Mouse (Mus musculus) T-helper 17 cell (primary cell): ENCODE results near the gene Fut9.

Experiments
- in situ Hi-C, 2 experiments: fragments of 300-600 bp; cut with MboI, MseI; formaldehyde crosslinking; loops; 1 replicate in 1 of 2; 2 replicates in 1 of 2; pipeline ENCODE4 v1.15.1; 2025; ENCODE audit warnings: high pct_unique_total_duplicates in 2 of 2

The Fut9 gene

DNA sequence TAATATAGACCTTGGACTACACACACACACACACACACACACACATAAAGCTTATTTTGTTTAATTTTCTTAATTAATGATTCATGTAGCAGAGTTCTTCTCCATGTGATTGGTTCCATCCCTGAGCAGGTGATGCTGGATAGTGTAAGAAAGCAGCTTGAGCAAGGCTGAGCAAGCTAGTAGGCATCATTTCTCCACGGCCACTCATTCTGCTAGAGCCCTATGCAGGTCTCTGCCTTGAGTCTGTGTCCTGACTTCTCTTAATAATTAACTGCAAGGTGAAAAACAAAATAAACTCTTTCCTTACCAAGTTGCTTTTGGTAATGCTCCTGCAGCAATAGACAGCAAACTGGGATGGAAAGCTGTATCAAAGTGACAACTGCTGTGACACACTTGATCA lies 152.5 kb downstream of the Fut9 start:
- in situ Hi-C loops, result no loop called here

DNA sequence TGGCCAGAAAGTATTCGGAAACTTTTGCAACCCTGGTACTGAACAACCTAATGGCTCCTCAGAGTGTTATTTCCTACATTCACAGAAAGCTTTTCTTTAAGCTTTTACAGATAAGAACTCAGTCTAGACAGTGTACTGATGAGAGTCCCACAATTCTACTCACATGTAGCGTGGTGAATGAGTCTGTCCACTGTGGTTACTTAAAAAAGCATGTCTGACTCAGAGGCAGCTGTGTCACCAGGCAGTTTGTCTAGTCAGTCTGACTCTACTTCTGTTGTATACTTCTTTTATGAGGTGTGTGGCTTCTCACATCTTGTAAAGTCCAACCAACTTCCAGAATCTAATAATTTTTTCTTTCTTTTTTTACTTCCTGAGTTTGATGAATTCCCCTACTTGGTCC lies 154.5 kb downstream of the Fut9 start:
- in situ Hi-C loops, result no loop called here

DNA sequence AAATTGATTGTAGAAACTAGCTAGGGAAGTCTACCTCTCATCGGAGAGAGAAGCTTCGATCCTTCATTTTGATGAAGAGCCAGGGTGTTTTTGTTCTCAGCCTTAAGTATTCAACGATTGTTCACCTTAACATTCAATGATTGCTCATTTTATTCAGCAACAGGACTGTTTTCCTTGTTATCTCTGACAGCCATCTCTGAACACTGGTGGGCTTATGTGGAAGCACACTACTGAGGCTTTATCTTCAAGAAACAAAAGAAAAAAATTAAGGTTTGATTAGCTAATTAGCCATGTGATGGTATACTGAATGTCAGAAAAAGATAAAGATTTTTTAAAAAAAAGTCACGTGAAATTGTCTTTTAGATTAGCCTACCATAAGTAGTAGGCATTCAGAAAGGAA lies 158.1 kb downstream of the Fut9 start:
- in situ Hi-C loops, result no loop called here

DNA sequence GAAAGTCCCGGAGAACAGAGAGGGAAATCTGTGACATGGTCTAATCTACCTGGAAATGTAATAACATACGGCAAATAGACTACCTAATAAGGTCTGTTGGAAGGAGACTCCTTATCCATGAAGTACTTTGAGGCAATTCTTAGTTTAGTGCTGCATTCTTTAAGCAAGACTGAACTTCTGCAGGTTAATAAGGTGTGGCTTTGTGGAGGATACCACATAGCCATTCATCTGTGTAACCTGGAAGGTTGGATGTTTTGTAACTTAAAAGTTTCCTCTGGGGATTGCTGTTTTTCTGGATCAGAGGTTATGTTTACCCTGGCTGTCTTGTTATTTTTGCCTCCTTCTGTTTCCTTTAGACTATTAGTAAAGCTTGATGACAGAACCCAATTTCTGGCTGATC lies 166.8 kb downstream of the Fut9 start:
- in situ Hi-C loops, result no loop called here

DNA sequence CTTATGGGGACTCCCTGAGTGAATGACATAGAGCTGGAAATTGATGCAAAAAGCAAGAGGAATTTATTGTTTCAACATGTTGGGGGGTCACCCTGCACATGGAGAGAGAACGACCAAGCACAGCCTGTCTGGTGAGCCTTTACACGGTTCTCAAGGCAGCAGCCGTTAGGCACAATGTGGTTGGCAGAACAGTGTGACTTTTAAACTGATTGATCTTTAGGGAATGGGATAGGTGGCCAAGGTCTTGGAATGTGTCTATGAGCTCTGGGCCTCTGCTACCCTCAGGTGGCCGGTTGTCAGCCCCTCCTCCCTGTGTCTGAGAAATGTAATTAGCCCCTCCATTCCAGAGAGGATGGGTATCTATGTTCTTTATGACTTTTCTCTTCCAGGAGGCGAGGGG lies 171.9 kb downstream of the Fut9 start:
- in situ Hi-C loops, result no loop called here

DNA sequence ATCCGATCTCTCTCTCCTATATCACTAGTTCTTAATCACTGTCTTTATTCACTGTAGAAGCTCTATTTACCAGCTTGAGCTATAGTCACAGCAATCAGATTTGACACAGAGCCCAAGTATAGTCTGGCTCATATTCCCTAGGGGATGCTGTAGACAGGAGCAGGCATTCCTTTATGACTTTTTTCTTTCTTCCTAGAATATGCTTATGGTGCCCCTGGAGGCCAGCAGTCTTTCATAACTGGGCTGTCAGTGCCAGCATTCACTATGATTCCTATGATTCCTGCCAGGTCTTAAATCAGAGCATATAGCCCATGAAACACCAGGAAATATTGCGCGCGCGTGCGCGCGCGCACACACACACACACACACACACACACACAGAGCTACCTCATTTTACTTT lies 172.6 kb downstream of the Fut9 start:
- in situ Hi-C loops, result no loop called here

DNA sequence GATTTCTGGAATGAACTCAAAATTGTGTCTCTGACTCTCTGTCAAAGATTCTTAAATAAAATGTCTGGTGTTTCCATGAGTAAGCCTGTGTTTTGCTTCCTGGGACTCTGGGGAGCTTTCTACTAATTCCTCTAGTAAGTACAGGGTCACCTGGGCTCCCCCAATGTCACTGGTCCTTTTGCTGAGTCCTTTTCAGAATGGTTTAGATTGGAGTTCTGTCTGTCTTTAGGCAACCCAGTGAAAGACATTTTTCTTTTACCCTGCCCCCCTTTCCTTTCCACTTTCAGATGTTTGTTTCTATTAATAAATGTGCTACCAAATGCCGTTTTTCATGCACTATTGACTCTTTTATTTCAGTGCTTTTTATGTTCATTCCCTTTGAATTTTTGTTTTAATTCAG lies 173.0 kb downstream of the Fut9 start:
- in situ Hi-C loops, result no loop called here

DNA sequence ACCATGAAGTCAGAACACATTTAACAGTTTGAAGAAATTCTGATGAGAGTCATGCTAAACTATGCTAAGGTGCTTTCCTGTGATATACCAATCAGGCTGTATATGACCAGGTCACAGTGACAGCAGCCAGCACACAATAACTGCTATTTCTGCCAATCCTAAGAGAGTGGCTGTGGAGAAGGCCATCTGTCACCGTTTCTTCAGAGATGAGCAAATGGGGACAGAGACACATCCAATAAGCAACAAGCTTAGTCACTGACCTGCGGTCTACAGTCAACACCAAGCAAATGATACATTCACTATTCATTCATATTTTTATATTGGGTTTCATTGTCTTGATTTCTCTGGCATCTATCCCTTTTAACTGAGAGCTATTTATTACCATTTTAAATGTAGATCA lies 176.9 kb downstream of the Fut9 start:
- in situ Hi-C loops, result no loop called here

DNA sequence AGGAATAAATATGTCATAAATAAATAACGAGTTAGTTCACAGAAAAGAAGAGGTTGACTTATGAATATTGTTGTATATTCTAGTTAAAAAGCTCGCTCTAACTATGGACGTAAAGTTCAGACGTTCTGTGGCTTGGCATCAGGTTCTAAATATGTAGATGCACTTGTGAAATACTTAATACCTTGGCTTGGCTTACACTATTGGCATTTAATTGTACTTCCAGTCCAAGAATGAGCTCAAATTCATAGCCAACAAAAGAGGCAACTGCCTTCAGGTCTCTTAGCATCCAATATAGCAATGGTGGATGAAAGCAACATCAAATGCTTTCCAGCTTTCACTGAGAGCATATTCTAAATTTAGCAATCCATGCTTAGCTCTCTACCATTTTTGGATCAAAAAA lies 182.7 kb downstream of the Fut9 start:
- in situ Hi-C loops, result loop anchor here in 1 of 2 experiments (10.0 kb wide), 1 partner anchor 592 kb away; no protein-coding TSS in a partner anchor

DNA sequence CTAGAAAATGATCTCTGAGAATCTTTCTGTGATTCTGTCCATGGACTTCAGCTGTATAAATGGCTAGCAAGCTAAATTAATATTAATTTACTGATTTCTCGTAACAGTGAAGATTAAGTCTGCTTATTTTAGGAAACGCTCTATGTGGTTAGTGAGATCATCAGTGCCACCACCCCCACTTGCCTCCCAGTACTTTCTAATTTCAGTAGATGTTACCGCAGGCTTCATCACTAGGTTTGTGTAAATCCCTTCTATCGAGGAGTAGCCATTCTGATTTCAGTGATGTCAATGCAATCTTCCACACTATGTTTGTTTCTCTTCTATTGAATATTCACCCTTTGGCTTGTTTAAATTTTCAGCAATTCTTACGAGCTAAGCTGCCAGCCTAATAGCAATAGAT lies 186.6 kb downstream of the Fut9 start:
- in situ Hi-C loops, result loop anchor here in 1 of 2 experiments (10.0 kb wide), 1 partner anchor 589 kb away; no protein-coding TSS in a partner anchor

DNA sequence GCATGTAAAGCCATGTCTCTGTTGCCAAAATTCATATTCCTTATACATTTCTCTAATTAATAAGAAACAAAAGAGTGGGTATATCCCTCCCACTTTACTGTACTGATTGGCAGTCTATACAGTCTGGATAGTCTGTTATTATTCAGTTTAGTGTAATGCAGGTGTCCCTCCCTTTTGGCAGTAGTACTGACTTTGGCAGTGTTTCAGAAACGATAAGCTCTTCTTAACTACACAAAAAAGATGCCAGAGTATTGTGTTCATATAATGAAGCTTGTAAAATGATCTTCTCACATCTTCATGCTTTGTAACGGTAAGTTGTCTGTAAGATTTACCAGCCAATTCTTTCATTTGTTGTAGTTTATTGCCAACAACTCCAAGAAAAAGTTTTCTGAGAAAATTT lies 189.6 kb downstream of the Fut9 start:
- in situ Hi-C loops, result loop anchor here in 1 of 2 experiments (10.0 kb wide), 1 partner anchor 586 kb away; no protein-coding TSS in a partner anchor

DNA sequence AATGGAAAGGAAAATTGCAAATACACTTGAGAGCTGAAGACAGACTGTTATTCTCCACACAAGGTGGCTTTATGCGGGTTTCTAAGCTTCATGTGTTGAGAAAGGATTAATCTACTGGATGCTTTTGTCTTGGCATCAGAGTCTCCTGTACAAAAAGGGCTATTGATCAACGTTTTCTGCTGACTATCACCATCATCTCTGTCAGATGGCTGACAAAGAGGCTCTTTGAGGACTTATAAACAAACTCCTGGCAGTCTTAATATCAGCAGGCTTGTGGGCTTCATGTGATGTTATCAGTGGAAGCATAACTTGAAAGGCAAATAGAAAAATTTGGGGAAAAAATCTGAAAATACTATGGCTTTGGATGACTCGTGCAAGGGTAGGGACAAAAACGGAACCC lies 206.8 kb downstream of the Fut9 start:
- in situ Hi-C loops, result no loop called here
